Mouse (Mus musculus) layer of hippocampus, adult 11-12 months (tissue): ENCODE results near the gene Dnah6.
A peak's percentile ranks its signal among the peaks of the same experiment; 100 is the strongest.

Source experiments
- DNase-seq: peaks from one replicate; pipeline ENCODE4 v3.0.0; 2022; ENCODE audit warnings: low spot score

Dnah6 gene

GRCm38 (mm10) chr6:73143403-73143802 lies 78.0 kb downstream of the Dnah6 start:
- no peak for DNase-seq

GRCm38 (mm10) chr6:73142776-73143175 lies 78.7 kb downstream of the Dnah6 start:
- no peak for DNase-seq

- DNase-seq = no peak
Observed at GRCm38 (mm10) chr6:73140836-73141235, 80.6 kb downstream of the Dnah6 start.

- no peak for DNase-seq
Observed at GRCm38 (mm10) chr6:73132784-73133183, 88.7 kb downstream of the Dnah6 start.

- no peak for DNase-seq
Observed at GRCm38 (mm10) chr6:73127594-73127993, 93.9 kb downstream of the Dnah6 start.

GRCm38 (mm10) chr6:73120348-73120747 lies 101.1 kb downstream of the Dnah6 start:
- DNase-seq = no peak

GRCm38 (mm10) chr6:73113898-73114297 lies 107.6 kb downstream of the Dnah6 start:
- no peak for DNase-seq

- no peak for DNase-seq
Observed at GRCm38 (mm10) chr6:73113365-73113764, 108.1 kb downstream of the Dnah6 start.

- no peak for DNase-seq
Observed at GRCm38 (mm10) chr6:73093133-73093532, 128.3 kb downstream of the Dnah6 start.

GRCm38 (mm10) chr6:73090836-73091235 lies 130.6 kb downstream of the Dnah6 start:
- no peak for DNase-seq

- no peak for DNase-seq
Observed at GRCm38 (mm10) chr6:73082571-73082970, 138.9 kb downstream of the Dnah6 start.

GRCm38 (mm10) chr6:73072093-73072786 lies 149.2 kb downstream of the Dnah6 start:
- no peak for DNase-seq

- DNase-seq = no peak
Observed at GRCm38 (mm10) chr6:73071214-73071613, 150.2 kb downstream of the Dnah6 start.

GRCm38 (mm10) chr6:73070663-73071062 lies 150.8 kb downstream of the Dnah6 start:
- DNase-seq = no peak

GRCm38 (mm10) chr6:73064551-73064950 lies 156.9 kb downstream of the Dnah6 start:
- DNase-seq = no peak

- no peak for DNase-seq
Observed at GRCm38 (mm10) chr6:73059596-73060121, 161.8 kb downstream of the Dnah6 start.

- DNase-seq = no peak
Observed at GRCm38 (mm10) chr6:73059162-73059561, 162.3 kb downstream of the Dnah6 start.

- DNase-seq = peak; percentile 8
Observed at GRCm38 (mm10) chr6:73055347-73055746, 166.1 kb downstream of the Dnah6 start.

GRCm38 (mm10) chr6:73054807-73055206 lies 166.6 kb downstream of the Dnah6 start:
- no peak for DNase-seq

- DNase-seq = no peak
Observed at GRCm38 (mm10) chr6:73053526-73053925, 167.9 kb downstream of the Dnah6 start.

GRCm38 (mm10) chr6:73047259-73047658 lies 174.2 kb downstream of the Dnah6 start:
- no peak for DNase-seq

GRCm38 (mm10) chr6:73045944-73046343 lies 175.5 kb downstream of the Dnah6 start:
- DNase-seq = no peak

- DNase-seq = no peak
Observed at GRCm38 (mm10) chr6:73042278-73042677, 179.2 kb downstream of the Dnah6 start.

- DNase-seq = no peak
Observed at GRCm38 (mm10) chr6:73038291-73038690, 183.2 kb downstream of the Dnah6 start.
